Mouse (Mus musculus): ENCODE results near the gene Cdkl5. TPM values are rescaled to one million over a fixed set of nuclear protein-coding genes. Genes with fewer than 3 reads are reported as not detected.

Cdkl5 gene
- polyA plus RNA-seq, 1 experiment from 2014 or later: 2.7 TPM

DNA sequence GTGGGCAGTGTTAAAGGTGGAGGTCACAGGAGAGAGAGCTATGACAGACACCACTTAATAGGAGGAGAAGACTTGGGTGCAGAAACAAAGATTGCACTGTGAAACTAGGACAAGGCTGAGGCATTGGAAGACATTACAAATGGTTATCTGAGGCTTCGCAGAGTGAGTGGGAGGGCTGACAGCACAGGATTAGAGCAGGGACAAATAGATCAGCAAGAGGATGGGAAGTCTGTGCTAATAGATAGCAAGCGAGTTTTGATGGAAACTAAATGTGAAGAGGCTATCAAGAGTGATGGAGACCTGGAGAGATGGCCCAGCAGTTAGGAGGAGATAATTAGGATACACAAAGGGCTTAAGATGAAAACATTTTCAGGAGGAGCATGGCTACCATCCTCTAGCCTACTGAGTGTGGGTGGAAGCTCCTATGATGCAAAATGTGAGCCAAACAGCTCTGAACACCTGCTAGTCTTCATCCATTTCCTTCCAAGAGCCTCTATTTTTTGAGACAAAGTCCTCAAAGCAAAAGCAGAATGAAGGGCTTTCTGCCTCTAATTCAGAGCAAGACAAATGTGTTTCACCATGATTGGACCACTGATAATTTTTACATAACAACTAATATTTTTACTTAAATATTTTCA lies 89.3 kb downstream of the Cdkl5 start:
- Histone ChIP-seq H3K27ac (no peak overlapping the region), H3K4me1 (no peaks in the 10 kb centered on the region), H3K27me3 (replicated peaks) (peaks cover 3% of the 10 kb centered on the region), H3K36me3 (no peaks in the 10 kb centered on the region), H3K4me3 (no peak overlapping the region), H3K9ac (no peak overlapping the region), H3K4me2 (replicated peaks) (no peak overlapping the region), H3K9me3 (no peaks in the 10 kb centered on the region)
- no peak for ATAC-seq (ENCODE audit: low FRiP score, low read depth)
- 76% methylated on average over 2 of the region's 2 CpGs for WGBS

DNA sequence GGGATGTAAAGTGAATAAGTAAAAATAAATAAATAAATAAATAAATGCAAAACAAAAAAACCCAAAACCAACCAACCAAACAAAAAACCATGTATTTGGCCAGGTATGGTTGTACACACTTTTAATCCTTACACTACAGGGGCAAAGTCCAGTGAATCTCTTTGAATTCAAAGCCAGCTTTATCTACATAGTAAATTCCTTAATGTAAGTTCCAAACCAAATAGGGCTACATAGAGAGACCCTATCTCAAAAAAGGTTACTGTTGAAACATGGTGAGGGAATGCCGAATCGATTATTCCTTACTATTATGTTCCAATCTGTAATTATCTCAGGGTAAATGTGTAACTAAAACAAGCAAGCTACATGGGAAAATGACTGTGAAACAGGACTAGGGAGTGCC lies 93.4 kb downstream of the Cdkl5 start:
- no peak overlapping the region for H3K4me3 ChIP-seq
- no peak overlapping the region for H3K4me2 ChIP-seq (replicated peaks)
- WGBS: 89% methylated on average over 2 of the region's 2 CpGs
- no peaks in the 10 kb centered on the region for H3K36me3 ChIP-seq
- no peak overlapping the region for H3K9ac ChIP-seq
- ATAC-seq (ENCODE audit: low FRiP score, low read depth): no peak
- H3K9me3 ChIP-seq: no peaks in the 10 kb centered on the region
- no peaks in the 10 kb centered on the region; the same call in none of the 2 replicates for H3K27me3 ChIP-seq (replicated peaks)
- H3K27ac ChIP-seq: no peak overlapping the region
- no peaks in the 10 kb centered on the region for H3K4me1 ChIP-seq

DNA sequence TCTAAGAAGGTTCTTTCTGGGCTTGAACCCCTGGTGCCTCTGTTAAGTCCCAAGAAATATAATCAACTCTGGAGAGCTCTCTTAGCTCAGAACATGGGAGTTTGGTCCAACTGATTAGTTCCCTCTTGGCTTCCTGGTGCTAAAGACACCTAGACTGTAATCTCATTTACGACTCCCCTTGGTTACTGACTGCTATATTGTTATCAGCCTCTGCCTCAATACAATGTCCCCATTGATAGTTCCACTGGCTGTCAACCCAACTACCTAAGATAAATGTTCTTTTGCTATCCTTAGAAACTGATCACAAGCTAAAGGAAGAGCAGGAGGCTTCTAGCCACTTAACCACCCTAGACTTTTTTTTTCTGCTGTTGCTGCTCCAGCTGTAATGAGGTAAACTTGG lies 102.4 kb downstream of the Cdkl5 start:
- no peak overlapping the region for H3K27ac ChIP-seq
- 55% methylated on average over 1 of the region's 1 CpGs for WGBS
- no peaks in the 10 kb centered on the region for H3K36me3 ChIP-seq
- H3K4me1 ChIP-seq: no peaks in the 10 kb centered on the region
- no peak overlapping the region for H3K4me2 ChIP-seq (replicated peaks)
- H3K27me3 ChIP-seq (replicated peaks): no peaks in the 10 kb centered on the region
- no peaks in the 10 kb centered on the region for H3K9me3 ChIP-seq
- H3K4me3 ChIP-seq: no peak overlapping the region
- ATAC-seq (ENCODE audit: low FRiP score, low read depth): no peak
- H3K9ac ChIP-seq: no peak overlapping the region

DNA sequence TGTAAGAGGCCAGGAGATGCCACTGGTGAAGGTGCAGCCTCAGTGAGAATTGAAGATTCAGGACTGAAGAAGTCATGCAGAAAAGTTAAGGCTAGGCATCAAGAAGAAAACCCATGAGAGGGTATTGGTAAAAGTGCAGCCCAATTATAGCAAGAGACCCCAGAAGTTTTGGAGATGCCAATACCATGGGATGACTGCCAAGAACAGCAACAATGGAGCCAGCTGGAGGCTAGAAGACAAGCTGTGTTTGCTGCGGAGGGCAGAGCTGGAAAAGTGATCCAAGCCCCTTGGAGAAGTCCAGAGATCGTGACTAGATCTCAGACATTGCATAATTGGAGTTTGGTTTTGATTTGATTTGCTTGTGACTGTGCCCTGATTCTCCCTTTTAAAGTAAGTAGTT lies 108.2 kb downstream of the Cdkl5 start:
- no peak overlapping the region for H3K9ac ChIP-seq
- no peak for ATAC-seq (ENCODE audit: low FRiP score, low read depth)
- WGBS: 71% methylated on average over 2 of the region's 2 CpGs
- H3K4me1 ChIP-seq: no peaks in the 10 kb centered on the region
- H3K4me3 ChIP-seq: no peak overlapping the region
- no peak overlapping the region for H3K4me2 ChIP-seq (replicated peaks)
- no peak overlapping the region for H3K27ac ChIP-seq
- no peaks in the 10 kb centered on the region for H3K36me3 ChIP-seq
- H3K27me3 ChIP-seq (replicated peaks): no peaks in the 10 kb centered on the region
- no peaks in the 10 kb centered on the region for H3K9me3 ChIP-seq

DNA sequence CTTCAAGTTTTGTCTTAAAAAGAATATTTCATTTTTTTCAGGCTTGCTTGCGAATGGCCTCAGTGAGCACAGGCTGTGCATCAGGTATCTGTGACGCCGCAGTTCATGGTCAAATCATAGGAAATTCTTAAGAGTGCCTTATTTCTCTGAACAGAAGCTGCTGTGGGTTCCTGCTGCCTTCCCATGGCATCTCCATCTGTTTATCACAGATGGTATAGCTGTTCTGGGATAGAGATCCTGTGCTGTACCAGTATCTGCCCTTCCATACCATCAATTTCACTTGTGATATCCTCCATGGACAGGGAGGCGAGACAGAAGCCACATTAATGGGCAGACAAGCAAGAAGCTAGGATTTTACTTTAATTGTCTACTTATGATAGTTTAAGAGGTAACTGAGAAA lies 127.9 kb downstream of the Cdkl5 start:
- 88% methylated on average over 4 of the region's 4 CpGs for WGBS
- no peak overlapping the region for H3K27ac ChIP-seq
- no peaks in the 10 kb centered on the region for H3K9me3 ChIP-seq

DNA sequence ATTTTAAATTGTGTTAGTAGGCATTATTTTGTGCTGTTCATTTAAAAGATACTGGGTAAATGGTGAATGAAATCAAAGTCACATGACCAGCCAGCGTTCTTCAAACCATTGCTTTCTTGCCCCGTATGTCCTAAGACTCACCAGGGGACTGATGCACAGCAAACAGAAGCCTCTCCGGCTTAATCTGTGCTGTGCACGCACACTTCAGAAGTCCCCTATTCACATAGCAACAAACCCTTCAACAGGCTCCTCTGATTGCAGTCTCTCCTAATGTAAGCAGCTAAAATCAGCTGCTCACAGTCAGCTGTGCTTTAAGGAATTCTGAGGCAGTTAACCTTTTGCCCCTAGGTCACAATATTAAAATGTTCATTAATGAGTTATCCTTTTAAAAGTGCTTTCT lies 129.5 kb downstream of the Cdkl5 start:
- WGBS: 79% methylated on average over 4 of the region's 4 CpGs
- Histone ChIP-seq H3K4me3 (no peak overlapping the region), H3K36me3 (no peaks in the 10 kb centered on the region), H3K4me2 (replicated peaks) (no peak overlapping the region), H3K9me3 (no peaks in the 10 kb centered on the region), H3K27ac (no peak overlapping the region), H3K9ac (no peak overlapping the region), H3K27me3 (replicated peaks) (no peaks in the 10 kb centered on the region), H3K4me1 (no peaks in the 10 kb centered on the region)
- ATAC-seq (ENCODE audit: low FRiP score, low read depth): no peak

More for the DNA sequence above, 127.9 kb downstream of the Cdkl5 start:
- Histone ChIP-seq H3K27me3 (replicated peaks) (no peaks in the 10 kb centered on the region), H3K9ac (no peak overlapping the region), H3K4me3 (no peak overlapping the region), H3K4me1 (no peaks in the 10 kb centered on the region), H3K36me3 (no peaks in the 10 kb centered on the region), H3K4me2 (replicated peaks) (no peak overlapping the region)
- no peak for ATAC-seq (ENCODE audit: low FRiP score, low read depth)

DNA sequence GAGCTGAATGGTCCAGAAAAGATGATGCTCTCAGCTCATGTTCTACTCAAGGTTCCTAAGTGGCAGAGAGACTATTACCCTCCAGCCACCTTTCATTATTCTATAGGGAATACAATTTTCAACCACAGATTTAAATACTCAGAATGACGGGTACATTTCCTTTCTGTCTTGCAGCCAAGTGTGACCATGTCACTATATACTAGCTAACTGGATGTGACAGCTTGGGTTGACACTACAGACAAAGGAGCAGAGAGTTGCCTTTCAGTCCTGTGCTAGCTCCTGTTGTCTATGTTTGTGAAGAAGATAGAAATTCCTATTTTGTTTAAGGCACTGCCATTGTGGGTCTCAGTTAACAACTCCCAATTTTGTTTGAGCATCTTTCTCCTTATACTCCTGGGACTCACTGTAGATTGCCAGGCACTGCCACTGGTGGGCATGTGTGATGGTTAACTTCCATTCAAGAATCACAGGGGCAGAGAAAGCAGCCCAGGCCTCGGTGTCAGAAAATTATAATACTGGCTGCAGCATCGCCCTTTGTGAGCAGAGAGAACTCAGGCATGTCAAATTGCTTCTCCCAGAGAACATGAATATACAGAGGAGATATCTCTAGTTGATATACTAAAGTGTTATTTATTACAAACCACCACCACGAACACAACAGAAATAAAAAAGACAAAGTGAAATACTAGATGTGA lies 130.7 kb downstream of the Cdkl5 start:
- H3K27me3 ChIP-seq (replicated peaks): no peaks in the 10 kb centered on the region
- no peaks in the 10 kb centered on the region for H3K4me1 ChIP-seq
- H3K9ac ChIP-seq: no peak overlapping the region
- WGBS: 58% methylated on average over 4 of the region's 4 CpGs
- H3K36me3 ChIP-seq: no peaks in the 10 kb centered on the region
- no peak overlapping the region for H3K4me3 ChIP-seq
- no peak overlapping the region for H3K27ac ChIP-seq
- H3K9me3 ChIP-seq: no peaks in the 10 kb centered on the region
- no peak for ATAC-seq (ENCODE audit: low FRiP score, low read depth)
- no peak overlapping the region for H3K4me2 ChIP-seq (replicated peaks)

DNA sequence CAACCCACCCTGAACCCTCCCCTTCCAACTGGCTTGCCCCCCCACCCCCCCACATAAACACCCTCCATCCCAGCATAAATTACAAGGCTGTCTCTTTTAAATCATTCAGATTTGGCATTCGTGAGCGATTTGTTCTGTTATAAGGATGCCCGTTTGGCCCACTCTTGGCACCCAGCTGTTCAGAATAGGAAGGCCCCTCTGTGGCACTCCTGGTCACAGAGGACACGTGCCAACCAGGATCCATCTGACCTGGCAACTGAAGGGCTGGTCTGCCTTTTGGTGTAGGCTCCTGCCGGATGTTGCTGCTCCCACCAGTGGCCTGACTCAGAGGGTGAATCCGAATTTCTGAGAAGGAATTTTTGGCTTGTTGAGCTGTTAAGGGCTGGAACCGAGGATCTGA lies 186.3 kb downstream of the Cdkl5 start:
- no peak overlapping the region for H3K4me2 ChIP-seq (replicated peaks)
- H3K9me3 ChIP-seq: no peaks in the 10 kb centered on the region
- H3K27ac ChIP-seq: no peak overlapping the region
- H3K4me1 ChIP-seq: no peaks in the 10 kb centered on the region
- ATAC-seq (ENCODE audit: low FRiP score, low read depth): no peak
- no peak overlapping the region for H3K4me3 ChIP-seq
- 86% methylated on average over 7 of the region's 7 CpGs for WGBS
- 0 out of 2 replicates have a peak, but pooled peaks cover 4% of the 10 kb centered on the region for H3K27me3 ChIP-seq (replicated peaks)
- no peaks in the 10 kb centered on the region for H3K36me3 ChIP-seq
- H3K9ac ChIP-seq: no peak overlapping the region

DNA sequence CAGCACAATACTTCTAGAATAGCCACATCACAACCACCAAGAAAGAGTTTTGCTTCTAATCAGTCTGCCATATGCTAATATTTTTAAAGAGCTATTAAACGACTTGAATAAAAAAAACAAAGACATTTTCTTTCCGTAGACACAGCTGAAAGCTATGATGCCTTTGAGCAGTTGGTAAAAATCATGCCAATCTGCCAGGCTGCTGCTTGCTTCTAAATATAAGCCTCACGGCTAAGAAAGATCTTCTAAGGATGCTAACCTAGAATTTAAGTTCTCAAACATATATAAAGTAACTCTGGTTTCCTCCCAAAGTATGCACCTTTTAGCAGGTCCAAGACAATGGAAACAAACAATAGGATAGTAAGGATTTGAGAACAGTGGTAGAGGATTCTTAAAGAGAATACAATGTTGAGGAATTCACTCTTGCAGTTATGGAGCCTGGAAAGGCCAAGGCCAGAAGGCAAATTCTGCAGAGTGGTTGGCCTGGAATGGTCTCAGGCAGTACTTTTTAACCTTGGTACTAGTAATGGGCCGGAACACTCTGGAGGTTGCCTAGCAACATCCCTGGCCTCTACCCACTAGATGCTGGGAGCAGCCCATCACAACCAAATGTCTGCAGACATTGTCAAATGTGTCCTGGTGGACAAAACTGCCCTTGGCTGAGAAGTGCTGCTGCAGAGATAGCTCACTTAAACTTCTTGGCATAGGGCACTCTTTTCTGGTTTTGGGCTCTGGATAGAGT lies 189.9 kb downstream of the Cdkl5 start:
- WGBS: 87% methylated on average over 4 of the region's 4 CpGs
- 0 out of 2 replicates have a peak, but pooled peaks cover 4% of the 10 kb centered on the region for H3K27me3 ChIP-seq (replicated peaks)
- no peak for ATAC-seq (ENCODE audit: low FRiP score, low read depth)

DNA sequence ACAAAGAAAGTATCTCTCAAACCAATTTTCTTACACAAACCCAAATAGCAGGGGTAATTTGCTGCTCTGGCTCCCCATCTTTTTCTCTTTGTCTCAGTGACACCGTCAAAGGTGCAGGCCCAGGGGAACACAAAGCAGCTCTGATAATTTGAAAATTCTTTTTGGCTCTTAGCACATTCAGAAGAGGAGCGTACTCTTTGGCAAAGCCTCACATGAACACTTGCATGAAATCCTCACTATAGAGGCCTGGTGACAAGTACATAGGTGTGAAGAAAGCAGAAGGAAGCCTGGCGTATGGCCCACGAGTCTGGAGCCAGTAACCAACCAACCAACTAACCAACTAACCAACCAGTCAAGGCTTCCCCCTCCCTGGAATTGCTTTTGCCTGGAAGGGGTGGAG lies 199.6 kb downstream of the Cdkl5 start:
- no peak overlapping the region for H3K27ac ChIP-seq
- WGBS: 74% methylated on average over 4 of the region's 4 CpGs
- H3K4me1 ChIP-seq: no peaks in the 10 kb centered on the region
- H3K9me3 ChIP-seq: no peaks in the 10 kb centered on the region
- ATAC-seq (ENCODE audit: low FRiP score, low read depth): no peak
- H3K4me3 ChIP-seq: no peak overlapping the region
- no peak overlapping the region for H3K9ac ChIP-seq
- H3K4me2 ChIP-seq (replicated peaks): no peak overlapping the region
- H3K27me3 ChIP-seq (replicated peaks): no peaks in the 10 kb centered on the region
- H3K36me3 ChIP-seq: no peaks in the 10 kb centered on the region

More for the DNA sequence above, 189.9 kb downstream of the Cdkl5 start:
- H3K36me3 ChIP-seq: no peaks in the 10 kb centered on the region
- H3K4me3 ChIP-seq: no peak overlapping the region
- H3K27ac ChIP-seq: no peak overlapping the region
- no peak overlapping the region for H3K9ac ChIP-seq
- H3K9me3 ChIP-seq: no peaks in the 10 kb centered on the region
- no peaks in the 10 kb centered on the region for H3K4me1 ChIP-seq
- H3K4me2 ChIP-seq (replicated peaks): no peak overlapping the region

DNA sequence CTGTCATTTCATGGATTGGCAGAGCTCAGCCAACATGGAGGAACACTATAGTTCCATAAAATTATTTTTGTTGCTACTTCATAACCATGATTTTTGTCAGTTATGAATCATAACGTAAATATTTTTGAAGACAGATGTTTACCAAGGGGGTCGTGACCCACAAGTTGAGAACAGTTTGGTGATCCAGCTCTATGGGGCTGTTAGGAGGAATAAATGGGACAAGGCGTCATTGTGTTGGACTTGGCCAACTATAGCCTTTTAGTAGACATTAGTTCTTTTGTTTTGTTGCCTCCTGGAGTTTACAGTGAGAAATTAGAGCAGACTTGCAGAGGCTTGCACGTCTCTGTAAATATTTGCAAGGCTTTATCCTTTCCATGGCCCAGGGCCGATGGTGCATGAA lies 212.2 kb downstream of the Cdkl5 start:
- H3K36me3 ChIP-seq: no peaks in the 10 kb centered on the region
- H3K27me3 ChIP-seq (replicated peaks): 0 out of 2 replicates have a peak, but pooled peaks cover 5% of the 10 kb centered on the region
- no peaks in the 10 kb centered on the region for H3K9me3 ChIP-seq
- H3K9ac ChIP-seq: no peak overlapping the region
- H3K4me3 ChIP-seq: no peak overlapping the region
- H3K27ac ChIP-seq: no peak overlapping the region
- H3K4me2 ChIP-seq (replicated peaks): no peak overlapping the region
- no peak for ATAC-seq (ENCODE audit: low FRiP score, low read depth)
- 77% methylated on average over 5 of the region's 5 CpGs for WGBS
- no peaks in the 10 kb centered on the region for H3K4me1 ChIP-seq

DNA sequence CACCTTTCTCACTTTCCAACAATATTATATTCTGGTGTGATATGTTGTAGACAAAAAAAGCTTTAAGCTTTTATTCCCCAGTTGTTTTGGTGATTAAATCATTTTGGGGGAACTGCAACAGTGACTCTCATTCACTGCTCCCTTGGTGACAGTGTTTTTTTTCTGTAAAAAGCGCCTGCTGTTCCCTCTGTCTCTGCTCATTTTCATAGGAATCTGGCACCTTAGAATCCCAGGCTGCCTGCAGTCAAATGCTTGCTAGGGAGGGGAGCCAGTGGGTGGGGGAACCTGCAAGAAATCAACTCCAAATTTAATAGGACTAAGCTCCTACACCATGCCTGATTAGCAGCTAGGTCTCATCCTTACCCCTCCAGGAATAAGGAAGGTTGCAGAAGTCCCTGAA lies 221.5 kb downstream of the Cdkl5 start:
- H3K27me3 ChIP-seq (replicated peaks): no peaks in the 10 kb centered on the region
- H3K4me3 ChIP-seq: no peak overlapping the region
- H3K36me3 ChIP-seq: no peaks in the 10 kb centered on the region
- no peak overlapping the region for H3K4me2 ChIP-seq (replicated peaks)
- no peaks in the 10 kb centered on the region for H3K9me3 ChIP-seq
- H3K4me1 ChIP-seq: no peaks in the 10 kb centered on the region
- 21% methylated on average over 1 of the region's 1 CpGs for WGBS
- no peak overlapping the region for H3K9ac ChIP-seq
- ATAC-seq (ENCODE audit: low FRiP score, low read depth): no peak
- H3K27ac ChIP-seq: no peak overlapping the region
